Mouse (Mus musculus) heart, adult 2 months (tissue): Measurements from ENCODE around the gene Scamp5.

Experiments used
- CTCF ChIP-seq: fragments of 200-600 bp; IDR thresholded peaks from 2 replicates; pipeline ENCODE4 v1.8.1; 2022; ENCODE audit warnings: antibody characterized with exemption, mild to moderate bottlenecking, moderate library complexity
- EP300 ChIP-seq: fragments of 200-500 bp; IDR thresholded peaks from 2 replicates; pipeline ENCODE4 v1.6.1; 2011; ENCODE audit warnings: low read depth, low read length, control low read depth; ENCODE audit not compliant: insufficient read depth
- POLR2A ChIP-seq: fragments of 200-500 bp; IDR thresholded peaks from 2 replicates; pipeline ENCODE4 v1.6.1; 2011; ENCODE audit warnings: mild to moderate bottlenecking, low read depth, low read length, control low read depth; ENCODE audit not compliant: insufficient read depth

DNA sequence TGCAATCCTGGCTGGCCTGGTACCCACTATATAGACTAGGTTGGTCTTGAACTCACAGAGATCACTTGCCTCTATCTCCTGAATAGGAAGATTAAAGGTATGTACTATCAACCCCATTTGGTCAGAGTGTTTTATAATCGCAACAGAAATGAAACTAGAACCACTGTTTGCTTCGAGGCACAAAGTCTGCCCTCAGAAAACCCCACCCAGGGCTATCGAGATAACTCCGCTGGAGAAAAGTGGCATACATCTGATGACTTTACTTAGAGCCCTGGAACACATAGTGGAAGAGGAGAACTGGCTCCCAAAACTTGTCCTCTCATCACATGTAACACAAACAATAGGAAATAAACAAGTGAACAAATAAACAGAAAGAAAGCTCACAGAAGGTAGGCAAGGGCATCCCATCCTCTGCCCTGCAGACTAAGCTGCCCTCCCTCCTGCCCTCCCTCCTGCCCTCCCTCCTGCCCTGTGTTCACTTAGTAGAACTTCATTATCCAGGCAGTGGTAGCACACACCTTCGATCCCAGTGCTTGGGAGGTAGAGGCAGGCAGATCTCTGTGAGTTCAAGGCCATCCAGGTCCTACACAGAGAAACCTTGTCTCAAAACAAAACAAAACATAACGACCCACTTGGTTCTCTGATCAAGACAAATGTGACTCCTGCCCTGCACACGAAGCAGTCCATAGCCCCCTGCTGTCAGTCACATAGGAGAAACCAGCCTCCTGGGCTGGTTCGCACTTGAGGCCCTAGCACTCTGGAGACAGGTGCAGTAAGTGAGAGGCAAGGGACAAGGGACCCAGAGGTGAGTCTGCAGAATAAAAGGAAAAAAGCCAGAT lies 15.0 kb downstream of the Scamp5 start:
- TF ChIP-seq POLR2A: no peak
- no peak for TF ChIP-seq CTCF
- no peak for TF ChIP-seq EP300
